Mouse (Mus musculus) urinary bladder, postnatal 25 days (tissue): ENCODE data around the gene H3f3a.

ENCODE experiments used
- DNase-seq: peaks from one replicate; pipeline ENCODE4 v3.0.0; 2022; ENCODE audit warnings: low spot score

The H3f3a gene

GRCm38 (mm10) chr1:180762180-180762579 lies 51.6 kb downstream of the H3f3a start:
- DNase-seq: no peak

- no peak for DNase-seq
Measured at GRCm38 (mm10) chr1:180757956-180758520, 55.7 kb downstream of the H3f3a start.

GRCm38 (mm10) chr1:180757252-180757955 lies 56.3 kb downstream of the H3f3a start:
- DNase-seq: no peak

- DNase-seq: no peak
Measured at GRCm38 (mm10) chr1:180756711-180757110, 57.0 kb downstream of the H3f3a start.

GRCm38 (mm10) chr1:180754376-180754775 lies 59.4 kb downstream of the H3f3a start:
- DNase-seq: no peak

- DNase-seq: no peak
Measured at GRCm38 (mm10) chr1:180752115-180752514, 61.6 kb downstream of the H3f3a start.
